Mouse (Mus musculus) embryo, embryonic 11.5 days (tissue): ENCODE data around the gene Bcl3.
"Not testable (repeated sequence)": the region's sequence is repeated elsewhere in the genome, so short reads cannot be mapped to it uniquely, and the experiment has no call there.

Experiments used
- DNase-seq: peaks from one replicate; pipeline ENCODE4 v3.0.0-alpha.2; 2012; ENCODE audit warnings: low read depth, low spot score

The Bcl3 gene

DNA sequence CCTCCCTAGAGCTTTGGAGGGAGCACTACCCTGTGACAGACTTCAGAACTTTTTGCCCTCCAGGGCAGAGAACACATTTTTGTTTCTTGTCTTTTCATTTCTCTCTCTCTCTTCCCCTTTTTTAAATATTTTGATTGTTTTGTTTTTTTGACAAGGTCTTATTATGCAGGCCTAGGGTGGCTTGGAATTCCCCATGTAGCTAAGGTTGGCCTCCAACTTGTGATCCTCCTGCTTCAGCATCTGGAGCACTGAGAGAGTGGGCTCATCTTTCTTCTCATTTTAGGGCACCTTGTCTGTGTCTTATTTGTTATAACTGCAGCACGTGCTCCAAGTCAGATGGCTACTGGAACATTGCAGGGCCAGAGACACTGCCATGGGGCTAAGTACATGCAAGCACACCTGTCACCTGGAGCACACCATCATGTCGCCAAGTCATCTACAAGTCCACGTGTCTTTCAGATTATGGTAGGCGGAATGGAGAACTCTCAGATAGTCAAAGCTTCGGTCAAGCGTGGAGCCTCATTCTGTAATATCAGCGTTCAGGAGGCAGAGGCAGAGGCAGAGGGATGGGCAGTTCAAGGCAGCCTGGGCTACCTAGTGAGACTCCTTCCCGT is 16.1 kb downstream of the Bcl3 start:
- DNase-seq = no peak

DNA sequence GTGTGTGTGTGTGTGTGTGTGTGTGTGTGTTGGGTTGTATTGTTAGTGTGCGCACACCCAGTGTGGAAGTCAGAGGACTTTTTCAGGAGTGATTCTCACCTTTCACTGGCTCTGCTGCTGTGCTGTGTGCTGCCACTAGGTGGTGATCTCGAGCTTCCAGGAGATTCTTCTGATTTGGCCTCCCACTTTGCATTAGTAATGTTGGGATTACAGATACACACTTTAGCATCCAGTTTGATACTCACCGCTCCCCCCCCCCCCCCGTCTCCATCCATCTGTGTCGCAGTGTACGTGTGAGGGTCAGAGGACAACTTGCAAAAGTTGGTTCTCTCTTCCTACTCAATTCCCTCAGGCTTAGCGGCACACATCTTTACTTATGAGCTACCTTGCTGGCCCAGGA is 19.6 kb downstream of the Bcl3 start:
- no peak for DNase-seq

DNA sequence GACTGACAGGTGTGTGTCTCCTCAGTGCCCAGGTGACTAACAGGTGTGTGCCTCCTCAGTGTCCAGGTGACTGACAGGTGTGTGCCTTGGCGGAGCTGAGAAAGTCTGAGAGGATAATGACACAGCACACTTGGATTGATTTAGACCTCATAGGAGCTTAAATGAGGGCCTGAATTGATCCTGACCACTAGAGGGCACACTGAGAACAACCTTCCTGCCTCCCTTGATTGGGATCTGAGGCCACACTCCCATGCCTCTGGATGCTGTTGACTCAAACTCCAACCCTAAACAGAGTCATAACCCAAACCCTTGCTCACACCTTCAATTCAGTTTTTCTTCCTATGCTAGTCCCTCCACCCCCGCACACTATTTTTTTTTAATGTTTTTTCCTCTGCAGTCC is 21.8 kb downstream of the Bcl3 start:
- peak; percentile 56 for DNase-seq

GRCm38 (mm10) chr7:19796697-19797588 is 25.6 kb downstream of the Bcl3 start, which contains the start of gene Cblc:
Gene Cblc (minus strand): TSS chr7:19796809.
- DNase-seq = no peak

DNA sequence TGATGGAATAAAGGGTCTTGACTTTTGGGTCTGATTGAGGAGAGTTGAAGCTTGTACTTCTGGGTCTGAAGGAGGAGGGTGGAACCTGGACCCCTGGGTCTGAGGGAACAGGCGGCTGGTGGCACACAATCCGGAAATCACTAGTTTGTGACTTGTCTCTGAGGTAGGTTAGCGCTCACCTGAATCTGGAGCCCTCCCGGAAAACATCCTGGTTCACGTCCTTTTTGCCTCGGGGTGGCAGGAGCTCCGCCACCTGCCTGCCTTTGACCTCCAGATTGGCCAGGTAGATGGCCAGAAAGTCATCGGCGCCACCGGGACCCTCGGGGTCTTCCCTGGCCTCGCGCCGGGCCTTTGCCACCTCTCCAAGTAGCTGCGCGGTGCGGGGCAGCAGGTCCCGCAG is 26.3 kb downstream of the Bcl3 start:
- DNase-seq = no peak

DNA sequence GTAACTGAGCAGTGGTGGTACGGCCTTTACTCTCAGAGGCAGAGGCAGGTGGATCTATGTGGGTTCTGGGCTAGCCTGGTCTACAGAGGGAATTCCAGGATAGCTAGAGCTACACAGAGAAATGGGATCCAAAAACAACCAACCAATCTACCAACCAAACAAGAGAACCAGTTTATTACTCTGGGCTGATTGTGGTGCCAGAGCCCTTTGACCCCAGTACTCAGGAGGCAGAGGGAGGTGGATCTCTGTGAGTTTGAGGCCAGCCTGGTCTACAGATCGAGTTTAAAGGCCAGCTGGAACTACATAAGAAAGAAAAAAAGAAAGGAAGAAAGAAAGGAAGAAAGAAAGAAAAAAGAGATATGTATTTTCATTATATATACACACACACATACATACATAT is 27.3 kb downstream of the Bcl3 start:
- DNase-seq = no peak

- no peak for DNase-seq
These were observed 29.6 kb downstream of the Bcl3 start for GRCm38 (mm10) chr7:19792701-19793630.

DNA sequence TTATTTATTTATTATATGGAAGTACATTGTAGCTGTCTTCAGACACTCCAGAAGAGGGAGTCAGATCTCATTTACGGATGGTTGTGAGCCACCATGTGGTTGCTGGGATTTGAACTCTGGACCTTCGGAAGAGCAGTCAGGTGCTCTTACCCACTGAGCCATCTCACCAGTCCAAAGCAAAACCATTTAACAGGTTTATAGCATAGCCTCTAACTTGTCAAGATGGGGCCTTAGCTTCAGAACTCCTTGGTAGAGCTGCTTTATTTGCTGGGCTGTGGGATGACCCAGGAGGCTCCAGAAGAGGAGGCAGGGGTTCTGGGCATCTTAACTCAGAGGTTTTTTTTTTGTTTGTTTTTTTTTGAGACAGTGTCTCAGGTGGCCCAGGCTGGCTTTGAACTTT is 31.1 kb downstream of the Bcl3 start:
- DNase-seq = not testable (repeated sequence)

DNA sequence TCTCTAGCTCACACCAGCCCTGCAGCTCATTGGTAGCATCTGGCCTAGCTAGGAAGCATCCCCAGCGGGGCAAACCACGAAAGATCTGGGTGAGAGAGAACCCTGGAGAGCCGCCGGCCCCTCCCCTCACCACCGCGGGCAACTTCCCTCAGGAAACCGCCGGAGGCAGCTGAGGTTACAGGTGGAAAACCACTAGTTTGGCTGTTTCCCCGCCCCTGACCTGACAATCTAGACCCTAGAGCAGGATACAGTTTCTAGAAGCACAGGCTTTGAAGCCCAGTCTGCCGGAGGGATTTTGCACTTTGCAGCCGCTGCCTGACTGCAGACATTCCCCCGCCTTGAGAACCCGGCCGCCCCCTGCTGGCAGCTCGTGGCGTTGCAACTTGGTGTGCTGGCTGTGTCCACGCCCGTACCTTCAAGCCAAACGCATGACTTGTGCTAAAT is 32.6 kb downstream of the Bcl3 start:
- peak; percentile 78 for DNase-seq

GRCm38 (mm10) chr7:19785874-19786458 is 36.6 kb downstream of the Bcl3 start:
- DNase-seq = no peak

- no peak for DNase-seq
These were observed 37.6 kb downstream of the Bcl3 start for GRCm38 (mm10) chr7:19784764-19785535.

GRCm38 (mm10) chr7:19783630-19784029 is 38.9 kb downstream of the Bcl3 start:
- no peak for DNase-seq

- DNase-seq = no peak
These were observed 39.9 kb downstream of the Bcl3 start for GRCm38 (mm10) chr7:19782645-19783044.

- DNase-seq = no peak
These were observed 40.8 kb downstream of the Bcl3 start for GRCm38 (mm10) chr7:19781741-19782140.

- no peak for DNase-seq
These were observed 42.7 kb downstream of the Bcl3 start for GRCm38 (mm10) chr7:19779903-19780302.

DNA sequence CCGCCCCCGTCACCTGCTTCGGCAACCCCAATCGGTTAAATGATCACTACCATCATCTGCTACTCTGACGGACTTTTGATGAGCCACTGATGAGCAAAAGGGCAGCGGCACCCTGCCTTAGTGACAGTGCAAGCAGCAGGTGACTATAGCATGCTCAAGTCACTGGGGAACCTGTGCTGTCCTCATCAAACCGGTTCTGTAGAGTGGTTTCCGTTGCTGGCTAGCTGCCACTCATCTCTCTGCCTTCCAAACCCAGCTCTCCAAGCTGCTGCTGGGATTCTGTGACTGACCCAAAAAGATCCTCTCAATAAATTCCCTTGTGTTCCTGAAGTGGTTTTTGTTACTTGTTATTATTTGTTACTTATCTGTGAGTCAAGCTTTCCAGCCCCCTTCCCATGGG is 43.9 kb downstream of the Bcl3 start:
- DNase-seq = no peak

DNA sequence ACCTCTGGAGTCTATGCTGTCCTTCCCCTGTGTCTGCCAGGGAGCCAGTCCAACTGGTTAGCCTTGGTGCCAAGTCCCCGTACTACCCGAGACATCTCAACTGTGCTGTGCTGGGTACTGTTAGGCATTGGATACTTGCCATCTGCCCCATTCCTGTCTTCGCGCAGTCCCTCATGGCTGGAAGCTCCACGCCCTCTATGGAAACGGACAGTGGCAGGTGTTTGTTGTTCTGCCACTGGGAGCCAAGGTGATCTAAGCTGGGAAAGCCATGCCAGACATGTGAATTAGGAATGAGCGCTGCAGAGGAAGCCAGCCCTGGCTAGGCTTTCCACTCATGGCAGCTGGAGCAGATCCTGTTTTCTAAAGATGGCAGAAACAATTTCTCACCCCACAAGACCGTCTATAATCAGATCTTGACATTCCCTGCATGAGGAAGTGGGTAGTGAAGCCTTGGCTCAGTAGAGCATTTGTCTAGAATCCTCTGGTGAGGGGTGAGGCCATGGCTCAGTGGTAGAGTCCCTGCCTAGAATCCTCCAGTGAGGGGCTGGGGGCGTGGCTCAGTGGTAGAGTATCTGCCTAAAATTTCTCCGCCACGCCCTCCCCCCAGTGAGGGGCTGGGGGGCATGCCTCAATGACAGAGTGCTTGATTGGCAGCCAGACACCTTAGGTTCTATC is 45.4 kb downstream of the Bcl3 start:
- no peak for DNase-seq

DNA sequence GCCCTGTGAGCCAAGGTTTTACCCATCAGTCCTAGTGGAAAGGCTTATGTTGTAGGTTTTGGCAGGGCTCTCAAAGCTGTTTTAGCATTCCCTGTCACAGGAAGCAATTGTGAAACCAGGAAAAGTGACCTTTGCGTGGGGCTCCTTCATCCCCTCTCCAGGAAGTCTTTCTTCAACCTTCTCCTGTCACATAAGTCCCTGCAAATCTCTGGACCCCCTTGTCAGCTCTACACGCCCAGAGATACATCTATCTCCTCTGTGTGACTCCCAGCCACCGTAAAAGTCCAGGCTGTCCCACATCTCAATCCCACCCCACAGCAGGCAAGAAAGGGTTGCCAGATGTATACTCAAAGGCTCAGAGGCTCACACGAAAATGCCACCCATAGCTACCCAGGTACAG is 50.9 kb downstream of the Bcl3 start:
- no peak for DNase-seq

- DNase-seq = no peak
These were observed 51.6 kb downstream of the Bcl3 start, which contains the start of gene Bcam for GRCm38 (mm10) chr7:19770984-19771391. Gene Bcam (minus strand): TSS chr7:19771016.

- DNase-seq = peak; percentile 77
These were observed 52.2 kb downstream of the Bcl3 start for GRCm38 (mm10) chr7:19770375-19770754.
